Mouse (Mus musculus) megakaryocyte progenitor cell, adult 5-6 weeks (primary cell): Measurements from ENCODE around the gene Rae1. TPM values are rescaled to one million over a fixed set of nuclear protein-coding genes. Genes with fewer than 3 reads are reported as not detected.

Experiments
- ATAC-seq: replicated peaks from 2 replicates; pipeline ENCODE4 v1.8.0; 2016; ENCODE audit warnings: mild to moderate bottlenecking, moderate TSS enrichment, inconsistent platforms; ENCODE audit not compliant: poor library complexity
- total RNA-seq, 2 experiments: library from RNA; stranded (forward) in 1 of 2; stranded (reverse) in 1 of 2; fragments of 157-497, 149-512 nt in 1 of 2; fragments of 200-1000 nt in 1 of 2; gene quantifications; 2 replicates each; pipeline versions ENCODE4 v1.2.3 to v1.2.4; 2015 to 2017

The Rae1 gene
- total RNA-seq, 2 experiments from 2014 or later, result 76.3 to 128 TPM

- ATAC-seq, result peak; percentile 78
These were observed 46.8 kb downstream of the Rae1 start for GRCm38 (mm10) chr2:173046582-173047297.

- no peak for ATAC-seq
These were observed 47.6 kb downstream of the Rae1 start for GRCm38 (mm10) chr2:173047471-173047870.

GRCm38 (mm10) chr2:173048041-173048745 is 48.3 kb downstream of the Rae1 start:
- no peak for ATAC-seq

GRCm38 (mm10) chr2:173049231-173049630 is 49.3 kb downstream of the Rae1 start:
- no peak for ATAC-seq

GRCm38 (mm10) chr2:173049817-173050216 is 49.9 kb downstream of the Rae1 start:
- no peak for ATAC-seq

GRCm38 (mm10) chr2:173050604-173051382 is 50.9 kb downstream of the Rae1 start:
- no peak for ATAC-seq

GRCm38 (mm10) chr2:173052881-173053280 is 53.0 kb downstream of the Rae1 start:
- ATAC-seq, result no peak

GRCm38 (mm10) chr2:173053846-173054245 is 53.9 kb downstream of the Rae1 start:
- no peak for ATAC-seq

- ATAC-seq, result peak; percentile 7
These were observed 56.5 kb downstream of the Rae1 start for GRCm38 (mm10) chr2:173056303-173056881.

GRCm38 (mm10) chr2:173056882-173057315 is 57.0 kb downstream of the Rae1 start:
- ATAC-seq, result peak; percentile 67

GRCm38 (mm10) chr2:173057623-173058022 is 57.7 kb downstream of the Rae1 start:
- no peak for ATAC-seq

- ATAC-seq, result no peak
These were observed 58.3 kb downstream of the Rae1 start for GRCm38 (mm10) chr2:173058263-173058662.

GRCm38 (mm10) chr2:173060450-173060849 is 60.5 kb downstream of the Rae1 start:
- ATAC-seq, result no peak

GRCm38 (mm10) chr2:173061443-173062351 is 61.8 kb downstream of the Rae1 start:
- peak; percentile 82 for ATAC-seq

GRCm38 (mm10) chr2:173063219-173063618 is 63.3 kb downstream of the Rae1 start:
- ATAC-seq, result no peak

- no peak for ATAC-seq
These were observed 64.9 kb downstream of the Rae1 start for GRCm38 (mm10) chr2:173064864-173065263.
